Mouse (Mus musculus): ENCODE measurements around the gene Tmem107.

Tmem107 gene

GRCm38 (mm10) chr11:69122336-69122951 is 51.8 kb downstream of the Tmem107 start, which contains the start of gene 9130213A22Rik:
Gene 9130213A22Rik (minus strand): TSS chr11:69122589.
- peak; percentile 92 for DNase-seq (ENCODE audit: low read depth, low spot score)
